Mouse (Mus musculus): Measurements from ENCODE around the gene Arhgap15. TPM values are rescaled to one million over a fixed set of nuclear protein-coding genes. Genes with fewer than 3 reads are reported as not detected.
A peak's percentile ranks its signal among the peaks of the same experiment; 100 is the strongest.

Gene Arhgap15
- total RNA-seq, 4 experiments from 2014 or later = 0.48 to 1.4 (median 1.0) TPM

DNA sequence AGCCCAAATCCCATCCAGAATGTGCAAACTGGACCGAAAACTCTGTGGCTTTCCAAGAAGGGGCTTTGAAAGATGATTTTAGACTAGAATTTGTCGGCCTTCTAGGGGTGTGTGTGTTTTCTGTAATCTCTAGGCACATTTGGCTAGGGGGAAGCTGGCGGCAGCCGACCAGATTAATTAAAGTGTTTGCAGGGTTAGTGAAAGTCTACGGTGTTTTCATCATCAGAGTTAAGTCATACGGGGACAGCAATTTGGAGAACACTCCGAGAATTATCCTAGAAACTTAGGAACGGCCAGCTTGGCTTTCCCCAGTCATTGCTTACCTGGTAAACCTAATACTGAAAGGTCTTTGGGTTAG is 356.6 kb downstream of the Arhgap15 start:
- no peak for DNase-seq (ENCODE audit: low spot score in 2 of 2)

DNA sequence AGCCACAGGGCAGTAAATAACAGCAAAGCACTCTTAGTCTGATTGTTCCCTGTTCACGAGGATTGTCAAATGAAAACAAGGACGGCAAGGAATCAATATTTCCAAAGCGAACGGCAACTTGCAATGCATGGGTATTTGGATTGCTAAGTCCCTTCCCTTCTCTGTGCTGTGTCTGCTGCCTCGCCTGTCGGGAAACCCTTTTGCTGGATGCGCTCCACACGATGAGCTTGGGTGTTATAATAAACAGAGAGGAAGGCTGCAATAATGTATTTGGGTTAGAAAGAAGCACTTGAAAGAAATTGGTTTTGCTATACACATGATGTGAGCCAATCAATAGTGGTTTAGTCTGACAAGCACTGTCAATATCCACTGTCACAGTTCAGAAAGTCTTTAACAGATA is 357.7 kb downstream of the Arhgap15 start:
- no peak for DNase-seq (ENCODE audit: low spot score in 2 of 2)

DNA sequence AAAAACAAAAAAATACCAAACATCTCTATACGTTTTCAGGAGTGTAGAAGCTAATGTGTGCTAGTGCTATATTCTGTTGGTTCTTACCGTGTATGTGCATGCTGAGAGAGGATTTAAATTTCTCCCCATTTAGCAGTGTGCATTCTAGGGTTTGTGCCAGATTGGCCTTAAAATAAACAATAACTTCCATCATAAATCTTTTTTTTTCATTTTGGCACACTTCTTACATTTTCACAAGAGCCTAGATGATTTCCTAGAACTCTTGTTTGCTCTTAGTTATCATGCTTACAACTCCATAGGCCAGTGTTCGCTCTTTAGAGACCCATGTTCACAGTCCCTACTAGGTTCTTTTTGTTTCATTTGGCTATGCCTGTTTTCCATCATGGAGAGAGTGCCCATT is 362.7 kb downstream of the Arhgap15 start:
- no peak for DNase-seq (ENCODE audit: low spot score in 2 of 2)

DNA sequence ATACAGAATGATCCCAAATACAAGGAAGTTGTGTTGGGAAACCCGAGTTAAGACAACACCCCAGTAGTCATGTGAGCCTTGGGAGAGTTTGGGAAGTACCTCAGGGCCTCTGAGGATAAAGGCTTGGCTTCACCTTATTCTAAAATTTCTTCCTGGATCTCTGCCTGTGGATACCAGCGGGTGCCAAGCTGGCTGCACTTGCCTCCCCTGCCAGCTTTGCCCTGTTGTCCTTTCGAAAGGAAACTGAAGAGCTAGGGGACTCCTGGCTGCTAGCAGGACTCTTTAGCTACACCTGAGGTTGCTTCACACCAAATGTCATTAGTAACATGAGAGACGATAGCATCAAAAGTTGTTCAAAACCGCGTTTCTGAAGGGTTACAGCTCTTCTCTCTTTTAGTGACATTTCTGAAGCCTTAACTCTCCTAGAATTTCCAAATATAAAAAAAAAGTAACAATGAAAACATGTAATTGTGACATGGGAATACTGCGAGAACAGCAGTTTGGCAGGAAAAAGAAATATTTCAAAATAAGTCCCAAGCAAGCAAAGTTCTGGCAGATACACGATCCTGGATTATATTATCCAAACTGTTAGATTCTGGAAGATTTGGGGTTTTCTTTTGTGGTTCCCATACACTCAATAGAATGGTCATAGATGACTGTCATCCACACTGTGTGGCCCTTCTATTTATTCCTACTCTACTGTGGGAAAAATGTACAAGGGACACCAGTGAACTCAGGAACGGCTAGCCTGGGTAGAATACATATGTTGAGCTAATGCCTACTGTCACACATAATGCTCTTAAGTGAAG is 364.6 kb downstream of the Arhgap15 start:
- DNase-seq (ENCODE audit: low spot score in 2 of 2) = peak; percentile 12 to 22

DNA sequence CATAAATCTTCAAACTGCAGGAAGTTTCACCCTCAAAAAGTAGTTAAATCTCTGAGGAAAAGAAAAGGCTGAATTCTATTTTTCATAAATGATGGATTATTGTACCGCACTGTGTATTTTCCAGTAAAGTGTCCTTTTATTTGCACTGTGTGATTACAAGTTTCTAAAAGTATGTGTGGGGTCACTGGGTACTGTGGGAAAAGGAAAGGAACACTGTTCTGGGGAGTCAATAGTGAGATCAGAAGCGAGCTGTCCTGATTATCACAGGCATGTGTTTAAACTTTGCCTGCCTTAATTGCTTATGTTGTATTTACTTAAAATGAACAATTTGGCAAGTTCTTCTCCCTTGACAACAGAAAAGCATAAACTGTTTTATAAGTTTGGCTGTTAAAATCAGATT is 365.7 kb downstream of the Arhgap15 start:
- DNase-seq (ENCODE audit: low spot score in 2 of 2) = no peak

DNA sequence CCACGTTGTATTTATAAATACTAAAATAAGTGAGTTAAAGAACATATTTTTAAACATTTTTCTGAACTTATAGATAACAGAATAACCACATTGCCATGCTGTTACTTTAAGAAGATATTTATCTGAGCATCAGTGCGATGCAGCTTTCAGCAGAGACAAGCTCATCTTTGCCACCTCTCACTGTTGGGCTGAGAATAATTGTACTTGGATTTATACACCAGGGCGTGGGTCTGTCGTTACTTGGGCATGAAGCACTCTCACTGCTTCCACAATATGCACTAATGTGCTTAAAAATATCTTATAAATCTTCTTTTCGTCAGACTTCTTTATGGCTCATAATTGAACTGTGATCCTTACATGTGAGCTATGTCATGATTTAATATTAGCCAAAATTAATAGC is 372.5 kb downstream of the Arhgap15 start:
- no peak for DNase-seq (ENCODE audit: low spot score in 2 of 2)

DNA sequence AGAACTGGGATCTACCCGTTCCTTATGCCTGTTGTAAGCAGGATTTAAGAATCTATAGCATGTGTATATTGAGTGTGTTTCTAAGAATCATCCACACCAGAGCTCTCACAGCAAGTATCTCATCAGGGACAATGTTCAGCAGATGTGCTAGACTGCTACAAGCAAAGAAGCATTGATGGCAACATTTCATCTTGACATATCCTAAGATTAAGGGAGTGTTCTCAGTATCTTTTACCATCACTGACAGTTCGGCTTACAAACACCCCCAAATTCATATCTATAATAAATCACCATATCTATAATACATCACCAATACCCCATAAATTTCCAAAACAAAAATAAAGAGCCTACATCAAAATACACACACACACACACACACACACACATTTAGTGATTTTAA is 374.6 kb downstream of the Arhgap15 start:
- no peak for DNase-seq (ENCODE audit: low spot score in 2 of 2)

DNA sequence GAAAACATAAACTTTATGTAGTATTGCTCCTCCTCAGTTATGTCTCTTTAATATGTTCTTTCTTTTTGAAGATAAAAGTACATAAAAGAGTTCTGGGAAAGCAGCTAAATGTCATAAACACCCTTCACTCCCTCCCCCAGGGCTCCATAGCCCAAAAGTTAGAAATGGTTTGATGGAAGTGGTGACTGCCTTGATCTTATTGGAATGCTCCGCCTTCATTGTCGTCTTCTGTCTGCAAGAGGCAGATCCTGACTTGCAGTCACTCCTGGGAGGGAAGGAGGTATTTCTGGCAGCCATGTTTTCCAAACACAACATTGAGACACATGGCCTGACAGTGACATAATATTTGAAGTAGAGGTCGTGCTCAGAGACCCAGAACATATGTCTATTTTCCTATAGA is 375.5 kb downstream of the Arhgap15 start:
- DNase-seq (ENCODE audit: low spot score in 2 of 2) = no peak

DNA sequence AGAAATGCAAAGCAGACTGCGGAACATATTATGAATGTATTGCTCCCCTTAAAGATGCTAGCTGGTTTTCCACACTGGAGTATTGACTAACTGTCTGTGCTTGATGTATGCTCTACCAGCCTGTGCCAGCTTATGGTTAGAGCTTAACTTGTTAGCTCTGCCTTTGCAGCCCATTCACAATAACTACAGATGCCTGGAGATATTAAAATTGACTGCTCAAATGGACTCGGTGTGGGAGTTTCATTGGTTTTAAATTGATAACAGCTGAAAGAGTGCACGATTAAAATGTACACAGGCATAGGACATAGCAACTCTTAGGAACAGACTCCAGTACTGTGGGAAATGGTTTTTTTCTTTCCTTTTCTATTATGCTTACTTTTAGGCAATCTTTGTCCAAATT is 376.1 kb downstream of the Arhgap15 start:
- no peak for DNase-seq (ENCODE audit: low spot score in 2 of 2)

DNA sequence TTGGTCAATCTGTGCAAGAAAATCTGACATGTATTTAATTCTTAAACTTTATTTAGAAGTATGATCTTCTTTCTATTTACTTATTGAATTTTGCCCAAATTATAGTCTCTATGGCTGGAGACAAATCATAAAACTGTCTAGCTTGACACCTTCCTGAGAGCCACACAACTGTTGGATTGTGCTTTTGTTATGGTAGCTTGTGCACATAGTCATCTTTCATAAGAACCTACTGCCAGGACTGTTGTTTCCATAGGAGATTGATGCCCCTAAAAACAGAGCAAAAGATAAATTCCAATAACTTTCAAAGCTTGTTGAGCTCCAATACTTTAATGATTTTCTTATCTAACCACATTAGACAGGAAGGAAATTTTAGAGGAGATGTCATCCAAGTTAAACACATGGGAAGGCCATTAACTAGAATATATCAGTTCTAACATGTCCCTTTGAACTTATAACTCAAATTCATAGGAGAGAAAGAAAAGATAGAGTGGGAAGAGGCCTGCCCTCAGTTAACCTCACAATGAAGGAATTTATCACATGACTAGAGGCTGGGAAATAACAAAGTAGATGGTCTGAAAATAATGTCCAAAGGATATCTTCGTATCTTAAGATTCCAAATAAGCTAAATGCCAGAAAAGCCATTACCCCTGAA is 377.5 kb downstream of the Arhgap15 start:
- DNase-seq (ENCODE audit: low spot score in 2 of 2) = no peak

DNA sequence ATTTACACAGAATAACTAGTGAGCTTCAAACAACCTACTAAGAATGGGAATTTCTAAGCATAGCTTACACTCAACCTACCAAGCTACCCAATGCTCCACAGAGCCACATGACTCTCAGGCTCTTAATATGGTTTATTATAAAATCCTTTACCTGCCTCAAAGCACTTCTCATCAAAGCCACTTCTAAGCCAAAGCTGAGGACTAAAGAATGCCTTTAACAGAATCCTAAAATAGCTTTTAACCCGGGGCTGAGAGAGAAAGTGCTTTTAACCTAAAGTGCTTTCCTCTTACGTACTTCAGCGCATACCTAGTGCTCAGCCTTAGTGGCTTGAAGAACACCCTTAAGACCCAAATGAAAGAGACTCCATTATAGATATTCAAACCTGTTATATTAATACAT is 380.9 kb downstream of the Arhgap15 start:
- DNase-seq (ENCODE audit: low spot score in 2 of 2) = no peak

DNA sequence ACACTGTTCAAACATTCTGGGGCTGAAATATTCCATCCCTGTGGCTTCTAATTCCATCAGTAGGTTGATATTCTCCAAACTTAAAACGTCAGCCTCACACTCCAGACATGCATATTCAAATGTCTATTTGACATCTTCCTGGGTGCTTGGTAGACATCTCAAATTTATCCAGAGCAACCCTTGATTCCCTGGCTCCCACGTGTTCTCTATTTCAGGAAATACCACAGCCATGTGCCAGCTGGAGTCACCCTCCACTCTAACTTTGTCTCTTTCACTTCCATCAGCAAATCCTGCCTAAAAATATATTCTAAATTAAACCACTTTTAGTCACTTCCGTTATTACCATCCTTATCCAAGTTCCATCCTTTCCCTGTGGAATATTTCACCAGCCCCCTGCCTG is 382.6 kb downstream of the Arhgap15 start:
- no peak for DNase-seq (ENCODE audit: low spot score in 2 of 2)

DNA sequence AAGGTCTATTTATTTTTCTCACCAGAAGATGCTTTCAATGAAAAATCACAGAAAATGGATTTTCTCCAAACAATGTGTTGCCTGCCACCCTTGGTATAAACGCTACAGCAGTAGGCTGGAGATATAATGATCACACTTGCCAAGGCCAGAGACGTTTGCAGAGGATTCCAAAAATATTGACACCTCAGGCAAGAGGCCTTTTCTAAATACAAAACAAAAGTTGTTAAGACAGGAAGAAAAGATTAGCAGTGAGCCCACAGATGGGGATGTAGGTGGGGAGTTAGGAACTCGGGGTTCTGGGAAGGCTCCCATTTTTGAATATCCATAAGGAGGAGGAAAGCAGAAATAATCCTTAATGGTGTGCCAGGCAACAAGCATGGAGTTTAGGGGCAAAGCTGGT is 386.2 kb downstream of the Arhgap15 start:
- no peak for DNase-seq (ENCODE audit: low spot score in 2 of 2)

DNA sequence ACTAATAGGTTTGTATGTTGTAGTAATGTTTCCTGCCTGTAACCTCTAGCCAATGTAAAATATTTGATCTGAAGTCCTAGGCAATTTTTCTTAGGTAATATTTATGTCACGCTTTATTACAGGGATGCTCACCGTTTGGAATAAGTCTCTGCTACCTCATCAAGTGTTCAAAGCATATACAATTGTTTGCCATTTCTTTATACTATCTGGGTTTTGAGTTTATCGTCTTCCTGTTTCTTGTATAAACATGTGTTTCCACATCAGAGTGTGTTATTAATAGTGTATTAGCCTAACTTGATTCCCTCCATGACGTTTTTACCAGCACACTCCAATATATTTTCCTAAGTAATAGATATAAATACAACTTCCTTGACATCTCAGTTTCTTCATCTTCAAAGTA is 391.8 kb downstream of the Arhgap15 start:
- no peak for DNase-seq (ENCODE audit: low spot score in 2 of 2)

DNA sequence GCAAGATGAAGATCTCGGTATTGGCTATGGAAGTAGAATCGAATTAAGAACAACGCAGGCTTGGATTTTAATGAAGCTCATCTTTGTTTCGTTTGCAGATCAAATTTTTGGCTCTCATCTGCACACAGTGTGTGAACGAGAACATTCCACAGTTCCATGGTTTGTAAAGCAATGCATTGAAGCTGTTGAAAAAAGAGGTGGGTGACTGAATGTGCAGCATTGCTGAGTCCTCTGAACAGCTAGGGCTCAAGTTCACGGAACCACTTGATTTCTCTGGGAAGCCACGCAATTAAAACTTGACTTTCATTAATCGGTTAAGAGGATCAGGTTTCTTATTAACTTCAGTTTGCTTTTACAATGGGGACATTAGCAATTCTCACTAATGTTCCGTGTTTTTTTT is 393.5 kb downstream of the Arhgap15 start:
- no peak for DNase-seq (ENCODE audit: low spot score in 2 of 2)

DNA sequence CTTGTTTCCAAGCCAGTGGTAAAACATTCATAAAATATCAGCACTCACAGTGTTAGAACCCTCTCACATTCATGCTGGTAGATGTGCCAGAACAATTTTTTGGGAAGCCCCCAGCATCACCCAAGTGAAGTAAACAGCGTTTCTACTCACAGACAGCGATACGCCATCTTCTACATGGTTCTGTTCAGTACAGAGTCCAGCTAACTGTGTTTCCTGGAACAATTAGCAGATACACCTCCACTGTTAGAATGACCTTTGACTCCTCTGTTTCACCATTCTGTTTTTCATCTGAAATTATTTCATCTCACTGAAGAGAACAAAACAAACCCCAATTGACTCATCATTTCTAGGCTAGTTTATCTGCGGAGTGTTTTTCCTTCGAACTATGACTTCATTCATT is 394.0 kb downstream of the Arhgap15 start:
- DNase-seq (ENCODE audit: low spot score in 2 of 2) = no peak

DNA sequence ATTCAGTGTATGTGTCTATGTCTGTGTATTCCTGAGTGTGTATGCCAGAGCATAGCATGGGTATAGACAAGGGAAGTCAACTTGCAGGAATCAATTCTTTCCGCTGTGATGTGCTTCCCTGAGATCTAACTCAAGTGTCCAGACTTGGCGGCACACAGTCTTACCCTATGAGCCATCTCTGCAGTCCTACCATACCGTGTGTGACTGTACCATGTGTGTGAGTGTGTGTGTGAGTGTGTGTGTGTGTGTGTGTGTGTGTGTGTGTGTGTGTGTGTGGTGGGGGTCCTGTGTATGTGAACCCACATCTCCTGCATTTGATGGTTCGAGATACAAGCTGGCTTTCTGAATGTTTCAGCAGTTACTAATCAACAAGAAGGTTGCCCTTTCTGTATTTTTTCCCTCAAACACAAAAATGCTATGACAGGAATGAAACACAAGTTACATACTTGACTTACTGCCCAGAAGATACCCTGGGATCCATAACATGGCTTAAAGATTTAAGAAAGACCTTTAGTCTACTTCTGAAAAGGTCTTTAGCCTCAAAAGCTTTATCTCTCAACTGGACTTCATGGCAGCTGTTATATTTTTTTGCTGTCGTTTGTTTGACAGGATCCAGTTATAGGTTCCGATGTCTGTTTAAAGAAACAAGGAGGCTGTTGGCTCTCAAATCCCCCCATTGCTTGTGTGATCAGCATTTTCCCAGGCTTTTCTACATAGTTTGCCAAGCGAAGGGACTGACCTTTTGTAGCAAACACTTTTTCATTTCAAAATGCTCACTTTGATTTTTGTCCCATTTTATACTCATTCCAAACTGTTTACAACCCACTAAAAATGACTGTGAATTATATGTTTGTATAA is 397.7 kb downstream of the Arhgap15 start:
- DNase-seq (ENCODE audit: low spot score in 2 of 2) = no peak

DNA sequence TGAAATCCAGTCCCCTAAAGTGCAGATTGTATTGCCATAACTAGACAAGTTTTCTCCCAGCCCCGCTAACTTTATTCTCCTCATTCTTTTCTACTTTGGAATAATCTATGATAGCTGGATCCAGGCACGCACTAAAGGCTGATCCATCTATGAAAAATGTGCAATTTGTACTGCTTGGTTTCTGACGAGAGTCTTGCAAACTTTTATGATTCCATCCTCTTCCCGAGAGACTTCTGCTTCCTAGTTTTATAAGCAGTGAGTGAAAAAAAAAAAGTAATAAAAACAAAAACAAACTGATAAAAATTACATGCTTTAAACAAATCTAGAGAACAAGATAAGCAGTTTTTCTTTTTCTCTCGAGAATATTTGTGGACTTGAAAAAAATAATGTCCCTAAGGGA is 398.9 kb downstream of the Arhgap15 start:
- DNase-seq (ENCODE audit: low spot score in 2 of 2) = no peak

DNA sequence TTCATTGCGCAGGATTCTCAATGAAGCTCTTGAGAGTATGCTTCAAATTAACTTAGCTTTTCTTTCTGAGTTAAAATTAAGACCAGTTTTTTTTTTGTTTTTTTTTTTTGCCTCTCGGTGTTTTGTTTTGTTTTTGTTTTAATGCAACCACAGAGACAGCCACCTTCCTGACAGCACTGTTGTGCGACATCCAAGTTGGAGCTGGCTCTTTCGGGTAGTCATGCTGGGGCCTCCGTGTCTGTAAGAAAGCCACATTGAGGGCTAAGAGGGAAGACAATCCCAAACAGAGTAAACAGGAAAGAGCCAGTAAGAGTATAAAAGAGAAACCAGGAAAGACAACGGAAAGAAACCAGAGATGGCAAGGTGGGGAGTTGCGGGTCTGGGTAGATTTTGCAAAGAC is 399.3 kb downstream of the Arhgap15 start:
- DNase-seq (ENCODE audit: low spot score in 2 of 2) = no peak

DNA sequence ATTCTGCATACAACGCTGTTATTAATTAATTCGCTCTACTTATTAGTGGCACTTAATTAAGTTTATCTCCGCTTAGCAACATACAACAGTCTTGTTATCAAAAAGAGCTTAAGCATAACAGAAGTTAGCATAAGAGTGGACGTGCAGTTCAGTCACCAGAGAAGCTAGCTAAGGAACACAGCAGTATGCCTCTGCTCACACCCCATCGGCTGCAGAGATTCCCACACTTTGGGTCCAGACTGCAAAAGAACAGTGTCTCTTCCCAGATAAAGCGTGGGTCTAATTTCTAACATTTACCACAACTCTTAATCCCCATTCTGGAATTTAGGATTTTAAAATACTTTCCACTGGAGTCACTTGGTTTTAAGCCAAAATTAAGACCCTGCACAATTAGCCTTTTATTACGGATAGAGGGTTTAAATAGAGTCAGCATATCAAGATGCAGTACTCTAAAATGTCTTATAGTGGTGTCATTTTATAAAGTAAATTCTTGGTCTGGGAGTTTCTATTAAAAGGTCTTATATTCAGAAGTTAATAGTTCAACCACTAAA is 400.0 kb downstream of the Arhgap15 start:
- DNase-seq (ENCODE audit: low spot score in 2 of 2) = no peak

DNA sequence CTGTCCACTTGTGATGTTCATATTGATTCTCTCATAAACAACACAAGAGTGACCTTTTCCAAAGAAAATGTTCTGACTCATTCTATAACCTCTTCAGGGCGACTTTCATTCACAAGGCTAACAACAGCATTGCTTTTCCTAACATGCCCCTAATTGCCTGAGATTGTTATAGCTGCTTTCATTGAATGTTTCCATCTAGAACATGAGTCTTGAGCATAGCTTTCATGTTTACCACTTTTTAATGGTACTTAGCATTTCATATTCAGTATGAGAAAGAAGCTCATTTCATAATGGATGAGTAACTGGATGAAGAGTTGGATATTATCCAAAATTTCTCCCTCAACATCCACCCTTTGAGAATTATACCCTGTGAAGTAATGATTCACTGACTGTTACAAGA is 403.7 kb downstream of the Arhgap15 start:
- no peak for DNase-seq (ENCODE audit: low spot score in 2 of 2)

DNA sequence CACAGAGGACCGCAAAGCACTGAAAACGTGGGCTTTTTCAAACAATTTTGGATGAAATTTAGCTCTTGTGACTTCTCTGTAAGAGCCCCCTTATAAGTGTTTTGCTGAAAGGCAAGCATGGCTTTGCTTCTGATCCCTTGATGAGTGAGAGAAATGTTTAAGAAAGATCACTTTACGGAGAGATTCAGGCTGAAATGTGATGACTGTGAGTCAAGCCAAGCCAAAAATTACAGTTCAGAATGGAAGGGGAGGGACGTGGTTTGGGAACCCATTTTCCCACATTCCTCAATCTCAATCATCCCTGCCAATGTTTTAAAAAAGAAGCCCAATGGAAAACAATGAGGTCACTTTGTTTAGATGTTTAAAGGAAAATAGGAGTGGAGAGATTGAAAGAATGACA is 411.7 kb downstream of the Arhgap15 start:
- no peak for DNase-seq (ENCODE audit: low spot score in 2 of 2)
